Comparison of ENCODE assay signal across 8 mouse cellular contexts in genomic region chr2:121170481-121170971, GRCm38 (mm10). TPM values are rescaled to one million over a fixed set of nuclear protein-coding genes. Genes with fewer than 3 reads are reported as not detected.
DNase-seq lines count a peak whose midpoint lies in the region; TF ChIP-seq lines count a peak whose summit lies in the region.

TSS of gene Tubgcp4 (plus strand) at chr2:121170654.

- DNase-seq in 416B (ENCODE audit: low read depth) (peak; percentile 70), MEL (ENCODE audit: low read depth, low spot score) (peak; percentile 70)
- DNase-seq in embryo, embryonic 11 days: peak; percentile 67
- no peak for DNase-seq in heart, adult 8-10 months (ENCODE audit: low spot score)
- peak; percentile 82 for DNase-seq in kidney, adult 2 months
- peak; percentile 72 for DNase-seq in liver, adult 2 months (ENCODE audit: extremely low read depth, low read depth, low spot score)
- no peak for DNase-seq in cerebellum, postnatal 10 days

- peak within 1 kb of the TSS; percentile 95 for H3K9ac ChIP-seq in MEL (ENCODE audit: control insufficient read depth, low read depth, low read length, poor library complexity, severe bottlenecking)
- H3K9ac ChIP-seq in liver, adult 2 months (ENCODE audit: low read depth, low read length): peak within 1 kb of the TSS; percentile 84

- TF ChIP-seq POLR2A in MEL (IDR thresholded peaks at IDR 0.05; ENCODE audit: control insufficient read depth in 1 of 2, insufficient read depth in 1 of 2, low read depth in 1 of 2, low read length in 2 of 2, poor library complexity in 1 of 2) (no peak), myocyte (IDR thresholded peaks at IDR 0.05; ENCODE audit: insufficient read length, low read depth) (no peak)
- TF ChIP-seq POLR2A in kidney, adult 2 months (IDR thresholded peaks at IDR 0.05; ENCODE audit: low read depth, low read length): no peak
- TF ChIP-seq POLR2A in liver, adult 2 months (IDR thresholded peaks at IDR 0.05; ENCODE audit: extremely low read depth, insufficient read depth, low read length): no peak

- peaks cover 3 to 13% of the 10 kb centered on the region in 2 experiments; a peak in 3 of 4 replicates for H3K36me3 ChIP-seq in MEL (ENCODE audit: control insufficient read depth in 1 of 2, insufficient read depth in 2 of 2, low read length in 2 of 2)
- peaks cover 5% of the 10 kb centered on the region for H3K36me3 ChIP-seq in kidney, adult 2 months (ENCODE audit: control insufficient read depth, insufficient read depth, low read length)
- peaks cover 23% of the 10 kb centered on the region for H3K36me3 ChIP-seq in liver, adult 2 months (ENCODE audit: control insufficient read depth, insufficient read depth, low read length)
- H3K36me3 ChIP-seq in myocyte (ENCODE audit: control insufficient read depth, insufficient read depth): peaks cover 10% of the 10 kb centered on the region

- H3K4me1 ChIP-seq in MEL (ENCODE audit: control insufficient read depth in 1 of 2, insufficient read depth in 2 of 2, low read length in 2 of 2): peaks cover 0 to 10% of the 10 kb centered on the region in 2 experiments; a peak in 3 of 4 replicates
- H3K4me1 ChIP-seq in kidney, adult 2 months (ENCODE audit: control insufficient read depth, insufficient read depth, low read length): peaks cover 9% of the 10 kb centered on the region; the same call in 1 of the 2 replicates
- H3K4me1 ChIP-seq in liver, adult 2 months (ENCODE audit: control insufficient read depth, insufficient read depth, low read length): peaks cover 10% of the 10 kb centered on the region

- H3K27ac ChIP-seq in MEL (ENCODE audit: control insufficient read depth, low read depth, low read length): peak within 1 kb of the TSS; percentile 80
- peak within 1 kb of the TSS; percentile 94 for H3K27ac ChIP-seq in kidney, adult 2 months (ENCODE audit: insufficient read depth, low read depth, low read length)
- peak within 1 kb of the TSS; percentile 86 for H3K27ac ChIP-seq in liver, adult 2 months (replicated peaks; ENCODE audit: insufficient read depth, low read depth, low read length)

- TF ChIP-seq RAD21 in MEL (IDR thresholded peaks at IDR 0.05; ENCODE audit: low read depth, low read length): no peak

- H3ac ChIP-seq in myocyte (ENCODE audit: control insufficient read depth, insufficient read length): peak within 1 kb of the TSS; percentile 81

- H3K9me3 ChIP-seq in MEL (replicated peaks; ENCODE audit: insufficient read depth, low read length): no peaks in the 10 kb centered on the region

- H3K4me3 ChIP-seq in MEL (ENCODE audit: control insufficient read depth in 1 of 2, insufficient read depth in 1 of 2, low read depth in 2 of 2, low read length in 2 of 2) (peak within 1 kb of the TSS; percentile 95 to 99), myocyte (peak within 1 kb of the TSS; percentile 96)
- peak within 1 kb of the TSS; percentile 99 for H3K4me3 ChIP-seq in kidney, adult 2 months (ENCODE audit: insufficient read depth, low read depth, low read length)
- H3K4me3 ChIP-seq in liver, adult 2 months (ENCODE audit: insufficient read depth, low read depth, low read length): peak within 1 kb of the TSS; percentile 85

- under 1% methylated on average over 38 of the region's 38 CpGs for WGBS in kidney, adult 2 months
- under 1% methylated on average over 38 of the region's 38 CpGs for WGBS in liver, adult 2 months

- TF ChIP-seq CTCF in MEL (IDR thresholded peaks at IDR 0.05 in 2 of 3, conservative IDR thresholded peaks at IDR 0.05 in 1 of 3; ENCODE audit: control insufficient read depth in 1 of 3, insufficient read depth in 1 of 3, low read depth in 2 of 3, low read length in 3 of 3, poor library complexity in 1 of 3, severe bottlenecking in 1 of 3): no peak
- no peak for TF ChIP-seq CTCF in kidney, adult 2 months (conservative IDR thresholded peaks at IDR 0.05; ENCODE audit: insufficient read depth, insufficient read length, low read depth, low read length)
- TF ChIP-seq CTCF in liver, adult 2 months (IDR thresholded peaks at IDR 0.05; ENCODE audit: low read depth, low read length): no peak

- peak within 1 kb of the TSS; percentile 95 for H3K4me2 ChIP-seq in myocyte (ENCODE audit: low read depth)

- H3K27me3 ChIP-seq in MEL (ENCODE audit: control insufficient read depth in 1 of 2, insufficient read depth in 2 of 2, low read length in 2 of 2): no peaks in the 10 kb centered on the region
- H3K27me3 ChIP-seq in kidney, adult 2 months (replicated peaks; ENCODE audit: control insufficient read depth, insufficient read depth, low read length): no peaks in the 10 kb centered on the region
- H3K27me3 ChIP-seq in liver, adult 2 months (ENCODE audit: control insufficient read depth, insufficient read depth, low read length): no peaks in the 10 kb centered on the region
- no peaks in the 10 kb centered on the region for H3K27me3 ChIP-seq in myocyte (ENCODE audit: control insufficient read depth, insufficient read depth, insufficient read length)

- H3K79me2 ChIP-seq in MEL (ENCODE audit: control insufficient read depth, insufficient read depth, low read length, poor library complexity) (peaks cover 29% of the 10 kb centered on the region), myocyte (ENCODE audit: control insufficient read depth, insufficient read depth) (peaks cover 16% of the 10 kb centered on the region)
- H3K79me2 ChIP-seq in liver, adult 2 months (ENCODE audit: control insufficient read depth, insufficient read depth, low read length): no peaks in the 10 kb centered on the region; the same call in 1 of the 2 replicates

- TF ChIP-seq EP300 in MEL (IDR thresholded peaks at IDR 0.05; ENCODE audit: low read depth in 1 of 2, low read length in 2 of 2): no peak

TF ChIP-seq in MEL, 35 proteins besides CTCF, POLR2A, EP300 and RAD21 (continues in another document):
- TF ChIP-seq POLR2AphosphoS5 (IDR thresholded peaks at IDR 0.05; ENCODE audit: borderline replicate concordance, low read depth, low read length) (no peak), USF1 (IDR thresholded peaks at IDR 0.05; ENCODE audit: low read depth, low read length) (no peak), SIN3A (IDR thresholded peaks at IDR 0.05; ENCODE audit: low read length) (no peak; the same call in 1 of the 2 replicates), SMC3 (IDR thresholded peaks at IDR 0.05; ENCODE audit: low read depth, low read length) (no peak), CHD1 (IDR thresholded peaks at IDR 0.05; ENCODE audit: low read depth, low read length) (0 out of 2 replicates have a peak, but pooled peaks have one; percentile 47), JUND (IDR thresholded peaks at IDR 0.05; ENCODE audit: low read depth, low read length) (no peak), MYB (IDR thresholded peaks at IDR 0.05; ENCODE audit: low read depth, low read length) (no peak), ZKSCAN1 (IDR thresholded peaks at IDR 0.05; ENCODE audit: low read depth, low read length) (no peak), KAT2A (conservative IDR thresholded peaks at IDR 0.05; ENCODE audit: low read depth, low read length) (no peak), E2F4 (IDR thresholded peaks at IDR 0.05; ENCODE audit: borderline replicate concordance, low read depth, low read length) (no peak), CHD2 (IDR thresholded peaks at IDR 0.05; ENCODE audit: low read length) (no peak), MAZ (IDR thresholded peaks at IDR 0.05; ENCODE audit: low read depth, low read length) (0 out of 2 replicates have a peak, but pooled peaks have one; percentile 1), MAFK (IDR thresholded peaks at IDR 0.05; ENCODE audit: borderline replicate concordance, low read depth, low read length) (no peak), HCFC1 (IDR thresholded peaks at IDR 0.05; ENCODE audit: low read depth, low read length) (no peak), ETS1 (IDR thresholded peaks at IDR 0.05; ENCODE audit: low read depth, low read length) (0 out of 2 replicates have a peak, but pooled peaks have one; percentile 16), RCOR1 (IDR thresholded peaks at IDR 0.05; ENCODE audit: low read depth, low read length) (no peak), MYC (IDR thresholded peaks at IDR 0.05; ENCODE audit: low read depth, low read length) (no peak)

TF ChIP-seq in myocyte, 11 proteins besides CTCF, POLR2A, EP300 and RAD21:
- TF ChIP-seq TCF12 (IDR thresholded peaks at IDR 0.05; ENCODE audit: insufficient read depth, poor library complexity, severe bottlenecking): no peak

RNA-seq across cellular contexts. Expression of gene Tubgcp4, which starts in this region (rescaled TPM):
- 27.9 and 31.3 TPM in 2 replicates for total RNA-seq in MEL (2012; rRNA removed)
- polyA plus RNA-seq in MEL (2012; ENCODE audit: insufficient read depth in 1 of 2, insufficient read length in 2 of 2, low read depth in 1 of 2, low replicate concordance in 2 of 2, missing spikeins in 1 of 2): 10 to 100 TPM in 1 of 2 experiments, not detected in 1; 38.9 TPM
- 10 to 100 TPM; 15.4 to 17.0 (median 15.8) TPM for total RNA-seq in heart, adult 8-10 months (2022)
- 25.8 and 29.7 TPM in 2 replicates for polyA plus RNA-seq in kidney, adult 2 months (2012; rRNA removed)
- total RNA-seq in liver, adult 2 months (2014; rRNA removed): 15.9 and 16.8 TPM in 2 replicates
- polyA plus RNA-seq in liver, adult 2 months (2012; rRNA removed): 19.1 and 20.2 TPM in 2 replicates
- polyA plus RNA-seq in myocyte (2012; fragmentation: generic; extraction: Trizol): 12.7 TPM

Comparison
In these comparisons a context has a peak if more than half of its experiments do, and no peak if none do; other contexts are left out.
1. DNase-seq: peak in 416B (single experiment), MEL (single experiment), embryo, embryonic 11 days (single experiment), kidney, adult 2 months (single experiment) and liver, adult 2 months (single experiment); none in heart, adult 8-10 months (single experiment) and cerebellum, postnatal 10 days (0 of 2).
2. Peak in every context shown above with its lines, with median percentiles within 50 percentile points of each other: H3K27ac ChIP-seq and H3K4me3 ChIP-seq.